Mouse (Mus musculus): ENCODE data around the gene Ppp1r11.
A peak's percentile ranks its signal among the peaks of the same experiment; 100 is the strongest.

Ppp1r11 gene

GRCm38 (mm10) chr17:36950981-36951947 lies at the start of gene Ppp1r11:
Ppp1r11 (minus strand) TSS chr17:36951741.
- peak; percentile 99 for DNase-seq (ENCODE audit: low read depth, low spot score)

- DNase-seq (ENCODE audit: low read depth, low spot score) = no peak
Observed at GRCm38 (mm10) chr17:37000863-37001262, 49.3 kb upstream of the Ppp1r11 start, which contains the start of gene Zfp57. Zfp57 (plus strand) TSS chr17:37001163.

DNA sequence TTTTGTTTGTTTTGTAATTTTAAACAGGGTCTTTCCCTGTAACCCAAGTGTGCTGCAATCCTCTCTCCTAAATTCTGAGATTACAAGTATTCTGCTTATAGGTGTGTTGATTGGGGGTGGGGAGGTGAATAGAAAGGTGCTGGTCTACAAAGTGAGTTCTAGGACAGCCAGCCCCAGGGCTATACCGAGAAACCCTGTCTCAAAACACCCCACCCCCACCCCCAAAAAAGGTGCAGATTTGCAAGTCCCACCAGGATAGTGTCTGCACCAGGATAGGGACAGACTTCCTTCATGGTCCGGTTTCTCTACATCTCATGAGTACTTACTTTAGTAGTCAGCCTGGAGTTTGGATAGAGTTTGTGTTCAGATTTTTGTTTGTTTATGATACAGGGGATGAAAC lies 46.9 kb upstream of the Ppp1r11 start:
- peak; percentile 74 for DNase-seq (ENCODE audit: low read depth, low spot score)

DNA sequence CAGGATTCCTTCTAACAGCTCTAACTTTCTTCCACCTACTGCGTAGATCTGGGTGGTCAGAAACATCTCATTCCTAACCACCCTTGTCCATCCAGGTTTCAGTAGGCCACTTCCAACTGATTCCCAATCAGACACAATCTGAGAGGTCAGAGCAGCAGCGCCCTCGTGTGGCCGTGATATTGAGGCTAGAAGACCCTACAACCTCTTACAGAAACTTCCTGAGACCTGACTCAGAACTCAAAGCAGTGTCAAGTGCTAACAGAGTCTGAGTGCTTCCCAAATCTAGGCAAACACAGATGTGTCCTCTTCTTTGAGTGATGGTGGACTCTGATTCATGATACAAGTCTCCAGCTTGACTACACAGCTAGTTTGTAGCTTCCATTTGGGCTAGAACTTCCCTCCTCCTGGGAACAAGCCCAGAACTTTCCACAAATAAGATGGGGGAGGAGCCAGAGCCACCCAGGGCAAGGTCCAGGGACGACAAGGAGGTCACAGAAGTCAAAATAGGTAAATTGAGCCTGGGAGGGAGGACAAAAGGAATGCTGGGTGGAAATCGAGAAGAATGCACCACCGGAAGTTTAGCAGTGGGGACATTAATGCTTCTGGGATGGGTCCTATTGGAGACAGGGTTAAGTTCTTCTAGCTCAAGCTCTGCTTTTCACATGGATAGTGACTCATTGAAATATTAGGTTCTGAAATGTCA lies 45.6 kb upstream of the Ppp1r11 start:
- peak; percentile 98 for DNase-seq (ENCODE audit: low read depth, low spot score)

DNA sequence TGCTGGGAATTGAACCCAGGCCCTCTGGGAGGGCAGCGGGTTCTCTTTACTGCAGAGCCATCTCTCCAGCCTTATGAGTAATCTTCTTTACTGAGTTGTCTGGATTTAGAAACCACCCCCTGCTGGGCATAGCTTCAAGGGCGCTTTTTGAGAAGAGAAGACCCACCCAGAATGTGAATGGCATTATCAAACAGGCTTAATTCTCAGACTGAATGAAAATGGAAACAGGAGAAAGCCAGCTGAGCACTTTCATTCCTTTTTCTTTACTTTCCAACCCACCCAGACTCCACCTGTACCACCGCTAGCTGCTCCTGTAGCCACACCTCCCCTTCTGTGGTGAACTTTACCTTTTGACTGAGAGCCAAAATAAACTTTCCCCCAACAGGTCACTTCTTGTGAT lies 43.9 kb upstream of the Ppp1r11 start:
- DNase-seq (ENCODE audit: low read depth, low spot score) = peak; percentile 97

DNA sequence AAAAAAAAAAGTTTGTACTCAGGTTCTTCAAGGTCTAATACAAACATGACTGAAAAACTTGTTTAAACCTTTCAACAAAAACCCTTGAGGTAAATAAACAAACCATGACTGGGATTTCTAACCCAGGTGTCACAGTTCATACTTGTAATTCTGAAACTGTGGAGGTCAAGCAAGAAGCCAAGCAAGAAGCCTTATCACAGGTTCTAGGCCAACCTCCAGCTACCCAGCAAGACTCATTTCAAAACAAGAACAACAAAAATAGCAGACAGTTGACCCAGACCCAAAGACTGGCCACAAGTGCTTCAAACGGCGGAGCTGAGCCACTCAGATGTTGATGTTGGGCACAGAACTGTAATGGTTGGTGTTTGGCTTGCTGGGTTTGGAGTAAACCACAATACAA lies 43.0 kb upstream of the Ppp1r11 start:
- no peak for DNase-seq (ENCODE audit: low read depth, low spot score)

DNA sequence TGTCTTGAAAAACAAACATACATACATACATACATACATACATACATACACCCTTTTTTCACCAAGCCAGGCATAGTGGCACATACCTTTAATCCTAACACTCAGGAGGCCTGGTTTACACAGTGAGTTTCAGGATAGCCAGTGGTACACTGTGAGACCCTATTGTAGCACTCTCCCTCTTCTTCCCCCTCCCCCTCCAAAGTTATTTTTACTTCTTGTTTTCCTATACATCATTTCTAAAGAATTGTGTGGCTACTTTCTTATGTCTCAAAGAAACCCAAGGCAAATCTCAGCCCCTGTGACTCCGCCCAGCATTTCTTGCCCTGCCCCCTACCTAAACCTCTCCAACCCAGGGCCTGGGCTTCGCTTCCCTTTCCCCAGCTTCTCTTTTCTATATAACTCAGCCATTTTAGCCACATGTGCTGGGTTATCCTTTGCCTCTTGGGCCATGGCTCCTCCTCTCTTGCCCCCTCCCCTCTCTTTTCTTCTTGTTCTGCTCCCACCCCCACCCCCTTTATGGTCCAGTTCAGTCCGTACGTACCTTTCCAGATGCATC lies 42.3 kb upstream of the Ppp1r11 start:
- DNase-seq (ENCODE audit: low read depth, low spot score) = peak; percentile 83

GRCm38 (mm10) chr17:36992336-36993104 lies 41.0 kb upstream of the Ppp1r11 start:
- DNase-seq (ENCODE audit: low read depth, low spot score) = no peak

GRCm38 (mm10) chr17:36990630-36991029 lies 39.1 kb upstream of the Ppp1r11 start:
- DNase-seq (ENCODE audit: low read depth, low spot score) = peak; percentile 56

GRCm38 (mm10) chr17:36989437-36989836 lies 37.9 kb upstream of the Ppp1r11 start, which contains the start of gene H2-M5:
H2-M5 (minus strand) TSS chr17:36989537.
- no peak for DNase-seq (ENCODE audit: low read depth, low spot score)

DNA sequence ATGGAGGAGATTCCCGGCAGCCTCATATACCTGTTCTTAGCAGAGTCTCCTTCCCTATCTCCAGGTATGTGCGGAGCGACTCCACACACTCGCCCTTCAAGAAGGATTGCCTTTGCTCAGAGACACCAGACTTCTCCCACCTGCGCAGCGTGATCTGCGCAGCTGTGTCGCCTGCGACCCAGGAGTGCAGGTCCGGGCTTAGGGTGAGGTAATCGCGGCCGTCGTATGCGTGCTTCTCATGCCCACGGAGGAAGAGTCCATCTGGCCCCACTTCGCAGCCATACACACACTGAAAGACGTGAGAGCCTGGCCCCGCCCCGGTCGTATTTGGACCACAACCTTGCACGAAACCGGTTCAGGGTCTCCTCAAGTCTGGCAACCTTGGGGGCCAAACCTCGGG lies 36.9 kb upstream of the Ppp1r11 start:
- DNase-seq (ENCODE audit: low read depth, low spot score) = peak; percentile 83

GRCm38 (mm10) chr17:36982253-36983155 lies 31.0 kb upstream of the Ppp1r11 start:
- peak; percentile 92 for DNase-seq (ENCODE audit: low read depth, low spot score)

- DNase-seq (ENCODE audit: low read depth, low spot score) = peak; percentile 86
Observed at GRCm38 (mm10) chr17:36981845-36982244, 30.3 kb upstream of the Ppp1r11 start.

GRCm38 (mm10) chr17:36981221-36981813 lies 29.8 kb upstream of the Ppp1r11 start, which contains the start of gene 2410137M14Rik:
2410137M14Rik (minus strand) TSS chr17:36981237.
- DNase-seq (ENCODE audit: low read depth, low spot score) = peak; percentile 60

DNA sequence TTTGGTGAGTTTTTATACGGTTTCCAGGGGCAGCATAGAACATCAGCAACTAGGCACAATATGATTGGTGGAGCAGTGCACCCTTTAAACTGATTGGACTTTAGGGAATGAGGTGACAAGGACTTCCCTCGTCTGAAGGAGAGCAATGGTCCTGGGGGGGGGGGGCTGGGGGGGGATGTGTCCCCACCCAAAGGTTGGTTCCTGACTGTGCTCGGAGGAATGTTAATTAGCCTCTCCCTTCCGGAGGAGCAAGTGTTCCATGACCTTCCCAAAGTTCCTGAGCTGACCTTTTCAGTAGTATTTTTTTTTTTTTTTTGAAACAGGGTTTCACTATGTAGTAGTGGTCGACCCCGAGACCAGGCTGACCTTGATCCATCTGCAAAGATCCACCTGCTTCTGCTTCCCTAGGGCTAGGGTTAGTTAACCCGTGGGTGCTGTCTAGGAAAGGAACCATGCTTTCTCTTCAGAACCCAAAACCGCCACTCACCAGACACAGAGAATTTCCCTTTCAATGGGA lies 21.8 kb upstream of the Ppp1r11 start:
- peak; percentile 97 for DNase-seq (ENCODE audit: low read depth, low spot score)

GRCm38 (mm10) chr17:36972791-36973190 lies 21.2 kb upstream of the Ppp1r11 start:
- DNase-seq (ENCODE audit: low read depth, low spot score) = peak; percentile 80

GRCm38 (mm10) chr17:36971172-36971850 lies 19.8 kb upstream of the Ppp1r11 start:
- DNase-seq (ENCODE audit: low read depth, low spot score) = no peak

DNA sequence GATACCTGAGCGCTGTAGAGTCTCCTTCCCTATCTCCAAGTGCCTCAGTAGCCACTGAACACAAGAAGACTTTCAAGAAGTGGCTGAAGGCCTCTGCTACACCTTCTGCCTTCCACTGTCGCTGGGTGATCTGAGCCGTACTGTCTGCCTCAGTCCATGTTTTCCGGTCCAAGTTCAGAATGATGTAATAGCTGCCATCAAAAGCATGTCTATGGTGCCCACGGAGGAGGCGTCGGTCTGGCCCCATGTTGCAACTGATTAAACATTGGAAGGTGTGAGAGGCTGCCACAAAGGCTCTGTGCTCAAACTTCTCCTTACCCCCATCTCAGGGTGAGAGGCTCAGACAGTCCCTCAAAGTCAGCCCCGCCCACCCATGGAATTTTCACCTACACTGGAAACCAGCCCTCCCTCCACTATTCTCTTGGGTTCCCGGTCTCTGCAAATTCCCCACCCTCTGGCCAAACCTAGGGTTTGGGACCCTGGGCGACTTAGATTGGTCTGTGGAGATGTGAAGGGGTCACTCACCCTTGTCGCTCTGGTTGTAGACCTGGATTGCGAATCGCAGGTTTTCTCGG lies 18.9 kb upstream of the Ppp1r11 start:
- peak; percentile 85 for DNase-seq (ENCODE audit: low read depth, low spot score)

- peak; percentile 17 for DNase-seq (ENCODE audit: low read depth, low spot score)
Observed at GRCm38 (mm10) chr17:36966875-36967274, 15.3 kb upstream of the Ppp1r11 start.

All from ES-CJ7 (cell line).